Mouse (Mus musculus) lung, postnatal 36 days (tissue): ENCODE data around the gene Gabrb1.
"Not testable (repeated sequence)": the region's sequence is repeated elsewhere in the genome, so short reads cannot be mapped to it uniquely, and the experiment has no call there.

Experiments used
- DNase-seq: peaks from one replicate; pipeline ENCODE4 v3.0.0; 2022; ENCODE audit warnings: mixed read lengths

Gene Gabrb1

GRCm38 (mm10) chr5:72043226-72044151 lies 385.6 kb downstream of the Gabrb1 start:
- DNase-seq = no peak

GRCm38 (mm10) chr5:72046261-72046660 lies 388.3 kb downstream of the Gabrb1 start:
- no peak for DNase-seq

- DNase-seq = no peak
Observed at GRCm38 (mm10) chr5:72064079-72064478, 406.2 kb downstream of the Gabrb1 start.

- DNase-seq = no peak
Observed at GRCm38 (mm10) chr5:72068826-72069225, 410.9 kb downstream of the Gabrb1 start.

GRCm38 (mm10) chr5:72069398-72069797 lies 411.5 kb downstream of the Gabrb1 start:
- DNase-seq = not testable (repeated sequence)

GRCm38 (mm10) chr5:72076781-72077180 lies 418.9 kb downstream of the Gabrb1 start:
- no peak for DNase-seq

- no peak for DNase-seq
Observed at GRCm38 (mm10) chr5:72086518-72086917, 428.6 kb downstream of the Gabrb1 start.

- DNase-seq = peak; percentile 6
Observed at GRCm38 (mm10) chr5:72094582-72094981, 436.7 kb downstream of the Gabrb1 start.

GRCm38 (mm10) chr5:72095015-72095414 lies 437.1 kb downstream of the Gabrb1 start:
- no peak for DNase-seq

- no peak for DNase-seq
Observed at GRCm38 (mm10) chr5:72104274-72104921, 446.5 kb downstream of the Gabrb1 start.

- no peak for DNase-seq
Observed at GRCm38 (mm10) chr5:72122414-72123037, 464.6 kb downstream of the Gabrb1 start.

- DNase-seq = no peak
Observed at GRCm38 (mm10) chr5:72126681-72127080, 468.8 kb downstream of the Gabrb1 start.

- DNase-seq = no peak
Observed at GRCm38 (mm10) chr5:72133906-72134305, 476.0 kb downstream of the Gabrb1 start.

GRCm38 (mm10) chr5:72138256-72138655 lies 480.3 kb downstream of the Gabrb1 start:
- DNase-seq = no peak

- DNase-seq = no peak
Observed at GRCm38 (mm10) chr5:72139619-72140018, 481.7 kb downstream of the Gabrb1 start.

- DNase-seq = no peak
Observed at GRCm38 (mm10) chr5:72148679-72149078, 490.8 kb downstream of the Gabrb1 start.

GRCm38 (mm10) chr5:72150870-72151269 lies 493.0 kb downstream of the Gabrb1 start:
- DNase-seq = no peak

GRCm38 (mm10) chr5:72155686-72156085 lies 497.8 kb downstream of the Gabrb1 start:
- DNase-seq = not testable (repeated sequence)

- DNase-seq = no peak
Observed at GRCm38 (mm10) chr5:72156598-72156997, 498.7 kb downstream of the Gabrb1 start.

GRCm38 (mm10) chr5:72158667-72159066 lies 500.8 kb downstream of the Gabrb1 start:
- no peak for DNase-seq

- DNase-seq = no peak
Observed at GRCm38 (mm10) chr5:72159537-72159936, 501.6 kb downstream of the Gabrb1 start.

- DNase-seq = no peak
Observed at GRCm38 (mm10) chr5:72160781-72161485, 503.0 kb downstream of the Gabrb1 start.

- DNase-seq = peak; percentile 26
Observed at GRCm38 (mm10) chr5:72162855-72163254, 504.9 kb downstream of the Gabrb1 start.
